Mouse (Mus musculus): ENCODE results near the gene Fam117b. TPM values are rescaled to one million over a fixed set of nuclear protein-coding genes. Genes with fewer than 3 reads are reported as not detected.

Fam117b gene
- polyA plus RNA-seq (2014; fragmentation: Illumina TruSeq; extraction: RNeasy Lipid Tissue Mini Kit (QIAGEN cat#74804); ENCODE audit: low read depth, low replicate concordance): 31.1 TPM

DNA sequence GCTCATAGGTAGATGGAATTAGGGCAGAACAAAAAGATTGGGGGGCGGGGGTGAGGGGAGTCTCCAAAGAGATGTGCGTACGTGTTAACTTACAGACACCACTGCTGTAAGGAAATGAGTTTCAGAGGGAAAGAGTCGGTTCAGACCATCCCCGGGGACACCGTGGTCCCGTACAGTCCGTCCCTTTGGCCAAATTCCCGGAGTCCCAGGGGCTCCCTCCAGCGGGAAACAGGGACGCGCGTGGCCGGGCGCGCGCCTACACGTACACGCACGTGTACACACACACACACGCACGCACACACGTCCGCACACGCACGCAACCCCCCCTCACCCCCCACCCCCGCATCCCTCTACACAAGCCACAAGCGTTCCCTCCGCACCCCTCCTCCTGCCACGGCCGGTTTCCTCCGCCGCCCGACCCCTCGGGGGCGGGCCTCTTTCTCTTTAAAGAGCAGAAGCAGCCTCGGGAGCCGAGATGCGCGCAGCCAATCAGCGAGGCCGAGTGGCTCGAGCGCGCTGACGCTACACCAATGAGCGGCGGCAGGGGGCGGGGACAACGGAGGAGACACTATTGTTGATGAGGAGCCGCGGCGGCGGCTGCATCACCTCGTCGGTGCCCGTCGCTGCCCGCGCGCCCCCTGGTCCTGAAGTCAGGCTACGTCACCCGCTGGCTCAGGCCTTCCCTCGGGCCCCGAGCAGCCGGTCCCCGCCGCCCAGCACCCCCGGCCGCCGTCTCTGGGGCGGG is at the start of gene Fam117b:
Fam117b (plus strand) TSS at position 594 of the 745 bp plus-strand sequence.

Other genes starting within 250 kb of the Fam117b start
- 326 TPM for gene Sumo1, start 242.2 kb upstream of the Fam117b start, polyA plus RNA-seq (2014; fragmentation: Illumina TruSeq; extraction: RNeasy Lipid Tissue Mini Kit (QIAGEN cat#74804); ENCODE audit: low read depth, low replicate concordance)
- gene Nop58, start 228.0 kb upstream of the Fam117b start, polyA plus RNA-seq (2014; fragmentation: Illumina TruSeq; extraction: RNeasy Lipid Tissue Mini Kit (QIAGEN cat#74804); ENCODE audit: low read depth, low replicate concordance): 392 TPM
- gene Bmpr2, start 149.6 kb upstream of the Fam117b start, polyA plus RNA-seq (2014; fragmentation: Illumina TruSeq; extraction: RNeasy Lipid Tissue Mini Kit (QIAGEN cat#74804); ENCODE audit: low read depth, low replicate concordance): 9.8 TPM
- 109 TPM for gene Ica1l, start 130.2 kb downstream of the Fam117b start, polyA plus RNA-seq (2014; fragmentation: Illumina TruSeq; extraction: RNeasy Lipid Tissue Mini Kit (QIAGEN cat#74804); ENCODE audit: low read depth, low replicate concordance)
- 50.8 TPM for gene Carf, start 185.2 kb downstream of the Fam117b start, polyA plus RNA-seq (2014; fragmentation: Illumina TruSeq; extraction: RNeasy Lipid Tissue Mini Kit (QIAGEN cat#74804); ENCODE audit: low read depth, low replicate concordance)
- gene Wdr12, start 185.6 kb downstream of the Fam117b start, polyA plus RNA-seq (2014; fragmentation: Illumina TruSeq; extraction: RNeasy Lipid Tissue Mini Kit (QIAGEN cat#74804); ENCODE audit: low read depth, low replicate concordance): 140 TPM

Data from testis, adult 10 weeks (tissue).